Mouse (Mus musculus) thymus, postnatal 36 days (tissue): ENCODE measurements around the gene Rbm17.
A peak's percentile ranks its signal among the peaks of the same experiment; 100 is the strongest.
"Not testable (repeated sequence)": the region's sequence is repeated elsewhere in the genome, so short reads cannot be mapped to it uniquely, and the experiment has no call there.

Source experiments
- DNase-seq, 2 experiments: peaks; one replicate each; pipeline ENCODE4 v3.0.0; 2022; ENCODE audit warnings: mixed read lengths in 2 of 2

Gene Rbm17

GRCm38 (mm10) chr2:11542640-11543039, 61.3 kb downstream of the Rbm17 start:
- DNase-seq = peak; percentile 56 to 59

GRCm38 (mm10) chr2:11542121-11542520, 61.8 kb downstream of the Rbm17 start:
- DNase-seq = no peak

DNA sequence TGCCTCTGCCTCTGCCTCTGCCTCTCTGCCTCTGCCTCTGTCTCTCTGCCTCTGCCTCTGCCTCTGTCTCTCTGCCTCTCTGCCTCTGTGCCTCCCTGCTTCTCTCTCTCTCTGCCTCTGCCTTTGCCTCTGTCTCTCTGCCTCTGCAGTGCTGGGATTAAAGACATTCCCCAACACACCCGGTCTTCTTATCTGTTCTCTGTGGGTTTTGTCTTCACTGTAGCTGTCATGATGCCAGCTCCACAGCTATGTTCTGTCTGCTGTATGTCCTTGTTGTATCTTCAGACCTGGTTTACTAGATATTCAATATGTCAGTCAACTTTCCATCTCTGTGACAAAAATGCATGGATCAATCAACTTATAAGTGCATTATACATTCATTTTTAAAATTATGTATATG, 62.4 kb downstream of the Rbm17 start:
- not testable (repeated sequence) for DNase-seq

GRCm38 (mm10) chr2:11535966-11536365, 68.0 kb downstream of the Rbm17 start:
- DNase-seq = no peak
